Mouse (Mus musculus): Measurements from ENCODE around the gene Zbed5.
"Not testable (repeated sequence)": the region's sequence is repeated elsewhere in the genome, so short reads cannot be mapped to it uniquely, and the experiment has no call there.

Gene Zbed5

GRCm38 (mm10) chr5:129895198-129896088, at the start of gene Zbed5:
Zbed5 (plus strand) TSS chr5:129895723.
- DNase-seq, result peak; percentile 93

DNA sequence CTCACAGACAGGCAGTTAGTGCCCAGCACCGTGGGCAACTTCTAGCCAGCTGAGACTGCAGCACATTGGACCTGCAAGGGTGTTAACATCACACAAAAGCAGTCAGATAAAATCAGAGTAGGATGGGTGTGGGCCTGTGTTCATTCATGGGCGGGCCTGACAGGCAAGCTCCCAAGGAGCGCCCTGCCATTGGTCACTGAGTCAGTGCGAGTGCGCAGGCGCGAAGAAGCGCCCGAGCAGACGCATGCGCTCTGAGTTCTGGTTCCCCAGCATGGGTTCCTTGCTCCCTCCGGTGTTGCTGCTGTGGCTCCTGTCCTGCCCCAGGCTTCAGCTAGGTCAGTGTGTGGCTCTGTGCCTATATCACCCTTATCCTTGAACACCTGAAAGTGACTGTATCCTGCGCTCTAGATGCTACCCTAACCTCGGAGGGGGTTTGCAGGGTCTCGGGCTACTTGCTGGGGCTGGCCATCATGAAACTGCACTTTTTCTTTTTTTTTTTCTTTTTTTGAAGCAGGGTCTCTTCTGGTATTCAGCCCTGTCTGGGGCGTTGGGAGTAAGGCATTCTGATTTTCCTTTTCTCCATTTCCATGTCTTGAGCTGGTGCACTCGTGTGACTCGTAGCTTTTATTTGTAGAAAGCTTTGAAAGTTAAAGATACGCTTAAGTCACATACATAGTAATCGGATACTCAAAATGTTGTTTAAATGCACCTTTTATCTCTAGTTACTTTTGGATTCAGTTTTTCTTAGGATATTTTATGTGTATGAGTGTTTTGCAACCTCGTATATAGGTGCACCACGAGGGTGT, 48.6 kb upstream of the Zbed5 start, which contains the start of gene Sumf2:
Gene Sumf2, plus strand, starts transcription at position 235 of the 806 bp plus-strand sequence.
- DNase-seq, result peak; percentile 98

DNA sequence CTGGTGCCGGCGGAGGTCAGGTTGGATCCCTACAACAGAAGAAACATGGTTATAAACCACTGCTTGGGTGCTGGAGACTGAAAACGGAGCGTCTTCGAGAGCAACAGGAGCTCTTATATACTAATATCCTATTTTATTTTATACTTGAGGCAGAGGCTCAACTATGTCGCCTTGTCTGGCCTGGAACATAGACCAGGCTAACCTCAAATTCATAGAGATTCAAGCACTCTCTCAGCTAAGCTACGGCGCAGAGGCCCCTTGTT, 48.0 kb upstream of the Zbed5 start:
- DNase-seq, result no peak

DNA sequence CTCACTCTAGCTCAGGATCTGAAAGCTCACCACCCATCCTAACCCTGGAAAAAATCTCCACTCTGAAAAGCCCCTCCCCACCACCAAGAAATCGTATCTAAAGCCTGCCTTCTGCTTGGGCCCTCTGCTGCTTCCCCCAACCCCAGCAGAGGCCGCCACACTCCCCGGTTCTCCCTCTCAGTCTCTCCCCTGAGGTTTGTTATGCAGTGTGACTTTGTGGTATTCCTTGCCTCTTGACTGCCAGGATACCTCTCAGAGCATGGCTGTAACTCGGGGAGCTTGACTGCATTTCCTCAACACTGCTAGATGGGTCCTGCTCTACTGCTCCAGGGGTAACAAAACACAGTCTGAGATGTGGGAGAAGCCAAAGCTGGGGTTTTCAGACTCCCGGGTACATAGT, 40.4 kb upstream of the Zbed5 start:
- no peak for DNase-seq

DNA sequence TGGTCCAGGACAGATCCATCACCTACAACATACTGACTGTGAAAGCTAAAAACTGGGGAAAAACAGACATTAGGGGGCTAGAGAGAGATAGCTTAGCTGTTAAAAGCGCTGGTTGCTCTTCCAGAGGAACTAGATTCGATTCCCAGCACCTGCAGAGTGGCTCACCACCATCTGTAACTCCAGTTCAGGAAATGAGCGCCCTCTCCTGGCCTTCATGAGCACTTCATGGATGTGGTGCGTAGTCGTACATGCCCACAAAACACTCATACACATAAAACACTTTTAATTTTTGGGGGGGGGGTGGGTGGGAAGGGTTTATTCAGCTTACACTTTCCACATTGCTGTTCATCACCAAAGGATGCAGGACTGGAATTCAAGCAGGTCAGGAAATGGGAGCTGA, 39.1 kb upstream of the Zbed5 start:
- no peak for DNase-seq

DNA sequence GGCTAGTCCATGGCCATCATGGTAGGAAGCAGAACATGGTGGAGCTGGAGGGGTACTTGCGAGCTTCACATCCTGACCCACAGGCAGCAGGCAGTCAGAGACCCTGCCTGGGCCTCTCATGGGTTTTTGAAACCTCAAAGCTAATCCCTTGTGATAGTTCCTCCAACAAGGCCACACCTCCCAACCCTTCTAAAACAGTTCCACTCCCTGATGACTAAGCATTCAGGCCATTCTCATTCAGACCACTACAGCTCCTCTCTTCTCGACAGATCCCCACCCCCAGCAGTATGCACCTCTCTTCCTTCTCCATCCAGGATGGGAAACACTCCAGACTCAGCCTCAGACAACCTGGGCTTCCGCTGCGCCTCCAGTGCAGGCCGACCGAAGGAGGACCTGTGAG, 33.2 kb upstream of the Zbed5 start:
- no peak for DNase-seq

- DNase-seq, result peak; percentile 48
These were observed 31.1 kb upstream of the Zbed5 start for GRCm38 (mm10) chr5:129864467-129864866.

DNA sequence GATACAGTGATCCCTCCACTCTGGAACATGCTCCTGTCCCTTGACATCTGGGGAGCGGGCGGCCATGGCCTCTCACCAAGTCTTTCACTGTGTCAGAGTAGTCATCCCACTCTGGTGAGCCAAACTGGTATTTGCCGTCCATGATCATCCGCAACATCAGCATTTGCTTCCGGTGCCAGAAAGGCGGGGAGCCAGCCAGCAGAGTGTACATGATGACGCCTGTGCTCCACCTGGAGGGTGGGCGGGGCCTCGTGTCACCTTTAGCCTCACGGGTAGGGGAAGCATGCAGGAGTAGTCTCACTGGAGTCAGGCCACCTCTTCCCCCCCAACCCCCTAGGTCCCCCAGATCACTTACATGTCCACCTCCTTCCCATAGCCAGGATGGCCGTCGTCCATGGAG, 29.7 kb upstream of the Zbed5 start:
- no peak for DNase-seq

- DNase-seq, result no peak
These were observed 26.1 kb upstream of the Zbed5 start for GRCm38 (mm10) chr5:129869238-129869995.

- no peak for DNase-seq
These were observed 24.3 kb upstream of the Zbed5 start for GRCm38 (mm10) chr5:129871238-129871637.

GRCm38 (mm10) chr5:129873942-129874341, 21.6 kb upstream of the Zbed5 start:
- DNase-seq, result no peak

DNA sequence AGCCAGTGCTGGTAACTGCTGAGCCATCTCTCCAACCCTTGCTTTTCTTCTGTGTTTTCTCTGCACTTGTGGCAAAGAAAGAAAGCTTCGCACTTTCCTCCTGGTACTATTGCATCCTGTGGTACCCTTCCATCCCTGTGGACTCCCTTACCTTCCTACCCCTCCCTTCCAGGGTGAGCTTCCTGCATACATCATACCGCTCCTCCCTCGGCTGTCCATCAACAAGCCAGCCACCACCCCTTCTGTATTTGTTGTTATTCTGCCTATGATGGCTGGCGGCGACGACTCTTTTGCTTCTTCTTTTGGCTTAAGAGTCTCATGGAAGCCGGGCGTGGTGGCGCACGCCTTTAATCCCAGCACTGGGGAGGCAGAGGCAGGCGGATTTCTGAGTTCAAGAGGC, 20.4 kb upstream of the Zbed5 start:
- no peak for DNase-seq

DNA sequence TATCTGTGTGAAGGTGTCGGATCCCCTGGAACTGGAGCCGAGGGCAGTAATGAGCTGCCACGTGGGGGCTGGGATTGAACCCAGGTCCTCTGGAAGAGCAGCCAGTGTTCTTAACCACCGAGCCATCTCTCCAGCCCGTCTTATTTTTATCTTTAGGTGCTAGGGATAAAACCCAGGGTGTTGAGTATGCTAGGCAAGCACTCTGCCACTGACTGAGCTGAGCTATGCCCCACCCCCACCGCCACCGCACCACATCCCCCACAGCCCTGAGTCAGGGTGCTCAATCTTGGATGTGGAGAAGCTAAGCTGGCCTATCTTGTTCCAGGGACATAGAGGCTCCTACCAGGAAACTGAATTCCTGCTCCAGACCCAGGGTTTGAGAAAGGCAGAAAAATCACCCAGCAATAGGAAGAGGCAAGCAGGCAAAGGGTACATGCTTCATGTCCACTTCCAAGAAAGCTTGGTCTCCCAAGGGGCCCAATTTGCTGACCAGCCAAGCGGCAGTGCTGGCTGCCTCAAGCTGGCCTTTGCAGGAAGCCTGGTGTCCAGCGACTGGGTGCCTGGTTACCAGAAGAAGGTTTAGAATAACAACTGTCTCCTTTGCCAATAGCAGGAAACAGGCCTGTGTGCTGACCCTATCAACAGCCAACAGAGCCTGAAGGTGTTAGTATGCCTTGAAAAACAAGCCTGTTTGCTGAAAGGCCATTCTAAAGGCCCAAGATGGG, 17.6 kb upstream of the Zbed5 start:
- peak; percentile 21 for DNase-seq

- DNase-seq, result peak; percentile 85
These were observed 16.6 kb upstream of the Zbed5 start for GRCm38 (mm10) chr5:129878946-129879345.

DNA sequence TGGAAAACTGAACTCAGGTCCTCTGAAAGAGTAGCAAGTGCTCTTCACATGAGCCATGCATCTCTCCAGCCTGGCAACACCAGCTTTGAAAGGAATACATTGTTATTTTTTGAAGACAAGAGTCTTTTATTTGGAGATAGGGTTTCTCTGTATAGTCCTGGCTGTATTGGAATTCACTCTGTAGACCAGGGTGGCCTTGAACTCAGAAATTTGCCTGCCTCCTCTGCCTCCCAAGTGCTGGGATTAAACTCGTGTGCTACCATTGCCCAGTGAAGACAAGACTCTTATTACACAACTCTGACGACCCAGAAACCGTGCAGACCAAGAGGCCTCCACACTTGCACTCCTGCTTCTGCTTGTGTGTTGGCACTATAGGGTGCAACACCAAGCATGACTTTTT, 15.6 kb upstream of the Zbed5 start:
- no peak for DNase-seq

DNA sequence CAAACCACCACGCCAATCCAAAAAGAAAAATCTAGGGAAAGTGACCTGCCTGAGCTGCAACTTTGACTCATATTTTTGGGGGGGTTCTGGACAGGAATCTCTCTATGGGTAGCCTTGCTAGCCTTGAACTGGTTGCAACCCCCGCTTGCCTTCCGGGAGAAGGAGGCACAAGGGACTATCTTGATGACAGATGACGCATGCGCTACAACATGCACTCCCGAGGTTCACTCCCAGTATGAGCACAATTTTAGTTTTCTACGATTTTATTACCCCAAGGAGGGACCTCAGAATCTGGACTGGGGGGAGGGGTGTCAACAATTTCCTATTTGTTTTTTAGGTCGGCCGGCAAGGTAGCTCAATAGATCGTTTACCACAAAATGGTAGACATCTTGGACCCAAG, 9.3 kb upstream of the Zbed5 start:
- no peak for DNase-seq

GRCm38 (mm10) chr5:129886911-129887636, 8.4 kb upstream of the Zbed5 start, which contains the start of gene Chchd2:
Chchd2 (minus strand) TSS chr5:129887470.
- DNase-seq, result peak; percentile 97

DNA sequence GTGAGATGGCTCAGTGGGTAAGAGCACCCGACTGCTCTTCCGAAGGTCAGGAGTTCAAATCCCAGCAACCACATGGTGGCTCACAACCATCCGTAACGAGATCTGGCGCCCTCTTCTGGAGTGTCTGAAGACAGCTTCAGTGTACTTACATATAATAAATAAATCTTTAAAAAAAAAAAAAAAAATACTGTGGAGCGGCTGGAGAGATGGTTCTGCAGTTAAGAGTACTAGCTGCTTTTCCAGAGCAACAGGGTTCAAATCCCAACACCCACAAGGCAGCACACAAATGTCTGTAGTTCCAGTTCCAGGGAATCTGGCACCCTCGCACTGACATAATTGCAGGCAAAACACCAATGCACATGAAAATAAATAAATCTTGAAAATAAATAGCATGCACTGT, 5.1 kb upstream of the Zbed5 start:
- DNase-seq, result not testable (repeated sequence)

GRCm38 (mm10) chr5:129898449-129898848, 2.9 kb downstream of the Zbed5 start, which contains the start of gene Phkg1:
Phkg1 (minus strand) TSS chr5:129898549.
- DNase-seq, result no peak

DNA sequence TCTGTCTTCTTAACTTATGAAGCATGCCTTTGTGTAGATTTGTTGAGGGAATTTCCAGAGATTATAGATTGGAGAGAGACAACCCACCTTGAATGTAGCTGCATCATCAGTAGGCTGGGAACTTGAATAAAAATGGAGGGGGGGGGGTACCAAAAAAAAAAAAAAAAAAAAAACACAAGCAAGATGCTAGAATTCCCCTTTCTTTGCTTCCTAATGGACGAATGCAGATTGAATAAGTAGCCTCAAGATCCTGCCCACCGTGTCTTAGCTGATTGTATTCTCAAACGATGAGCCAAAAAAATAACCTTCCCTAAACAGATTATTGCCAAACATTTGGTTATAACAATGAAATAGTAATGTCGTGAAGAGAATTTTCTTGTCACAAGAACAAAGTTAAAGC, 12.3 kb downstream of the Zbed5 start:
- DNase-seq, result no peak

- peak; percentile 94 for DNase-seq
These were observed 12.9 kb downstream of the Zbed5 start, which contains the start of gene Nupr1l for GRCm38 (mm10) chr5:129908242-129908965. Nupr1l (plus strand) TSS chr5:129908540.

Measured in kidney, postnatal 14 days (tissue).